7 mouse cellular contexts compared by ENCODE assay signal in the genomic region with DNA sequence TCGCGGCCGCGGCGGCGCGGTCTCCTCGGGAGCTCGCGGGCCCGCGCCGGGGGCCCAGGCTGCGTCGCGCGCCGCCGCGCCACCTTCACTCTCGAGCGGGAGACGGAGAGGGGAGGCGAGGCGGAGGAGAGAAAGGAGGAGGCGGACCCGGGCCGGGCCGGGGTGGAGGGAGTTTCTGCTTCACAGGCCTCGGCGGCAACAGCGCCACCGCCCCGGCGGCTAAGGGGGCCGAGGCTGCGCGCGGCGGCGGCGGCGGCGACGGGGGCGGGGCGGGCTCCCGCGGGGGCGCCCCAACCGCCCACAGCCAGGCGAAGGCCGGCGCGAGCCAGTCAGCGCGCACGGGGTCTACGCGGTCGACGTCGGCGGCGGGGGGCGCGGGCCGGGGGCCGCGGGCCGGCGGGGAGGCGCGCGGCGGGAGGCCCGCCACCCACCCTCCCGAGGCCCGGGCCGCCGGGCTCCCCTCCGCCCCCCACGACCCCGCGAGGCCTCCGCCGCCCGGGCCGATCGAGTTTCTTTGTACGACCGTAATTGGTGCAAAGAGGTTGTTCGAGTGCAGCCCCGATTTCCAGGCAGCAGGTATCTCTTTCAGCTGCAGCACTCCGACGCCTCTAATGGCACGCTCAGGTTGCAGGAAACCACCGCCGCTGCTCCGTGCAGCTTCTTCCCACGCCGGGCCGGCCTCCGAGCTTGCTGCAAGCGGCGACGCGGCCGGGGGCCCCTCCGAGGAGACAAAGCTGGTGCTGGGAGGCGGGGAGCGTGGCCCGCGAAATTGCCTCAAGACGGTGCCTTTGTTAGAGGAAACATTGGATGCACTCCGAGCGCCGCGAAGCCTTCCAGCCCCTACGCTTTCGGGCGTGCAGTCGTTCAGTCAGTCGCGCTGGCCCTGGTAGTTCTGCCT. TPM values are rescaled to one million over a fixed set of nuclear protein-coding genes. Genes with fewer than 3 reads are reported as not detected.
DNase-seq lines count a peak whose midpoint lies in the region; ATAC-seq and TF ChIP-seq lines count a peak whose summit lies in the region.

No protein-coding gene starts in this region.

- no peaks in the 10 kb centered on the region for H3K36me3 ChIP-seq in embryonic facial prominence, embryonic 12.5 days
- H3K36me3 ChIP-seq in kidney, adult 2 months (ENCODE audit: control insufficient read depth, insufficient read depth, low read length): no peaks in the 10 kb centered on the region
- H3K36me3 ChIP-seq in limb, embryonic 12.5 days: peaks cover 2% of the 10 kb centered on the region; the same call in 1 of the 2 replicates
- H3K36me3 ChIP-seq in midbrain, embryonic 14.5 days (ENCODE audit: control insufficient read depth, insufficient read depth, low read length): no peaks in the 10 kb centered on the region
- H3K36me3 ChIP-seq in spleen, adult 2 months (ENCODE audit: control insufficient read depth, insufficient read depth, low read length): no peaks in the 10 kb centered on the region

- peak overlapping the region; percentile 86 for H3K4me3 ChIP-seq in embryonic facial prominence, embryonic 12.5 days
- peak overlapping the region; percentile 82 for H3K4me3 ChIP-seq in kidney, adult 2 months (ENCODE audit: insufficient read depth, low read depth, low read length)
- peak overlapping the region; percentile 88 for H3K4me3 ChIP-seq in limb, embryonic 12.5 days (replicated peaks)
- peak overlapping the region; percentile 88 for H3K4me3 ChIP-seq in midbrain, embryonic 14.5 days (replicated peaks; ENCODE audit: low read depth, low read length)
- H3K4me3 ChIP-seq in spleen, adult 2 months (ENCODE audit: extremely low read depth, insufficient read depth, insufficient read length): peak overlapping the region; percentile 70

- TF ChIP-seq CTCF in kidney, adult 2 months (conservative IDR thresholded peaks at IDR 0.05; ENCODE audit: insufficient read depth, insufficient read length, low read depth, low read length): no peak
- TF ChIP-seq CTCF in spleen, adult 2 months (IDR thresholded peaks at IDR 0.05; ENCODE audit: extremely low read depth, insufficient read depth, insufficient read length, insufficient replicate concordance): no peak

- DNase-seq in adrenal gland, postnatal 14 days: peak; percentile 95
- peak; percentile 87 to 93 for DNase-seq in heart, adult 18-20 months
- DNase-seq in kidney, adult 2 months: peak; percentile 94
- DNase-seq in midbrain, embryonic 14.5 days: peak; percentile 91
- DNase-seq in spleen, adult 2 months (ENCODE audit: low read depth in 1 of 2, low spot score in 2 of 2): peak in 1 of 2 experiments; percentile 87

- no peaks in the 10 kb centered on the region for H3K27me3 ChIP-seq in embryonic facial prominence, embryonic 12.5 days
- no peaks in the 10 kb centered on the region for H3K27me3 ChIP-seq in kidney, adult 2 months (replicated peaks; ENCODE audit: control insufficient read depth, insufficient read depth, low read length)
- no peaks in the 10 kb centered on the region for H3K27me3 ChIP-seq in limb, embryonic 12.5 days
- peaks cover 8% of the 10 kb centered on the region; the same call in 1 of the 2 replicates for H3K27me3 ChIP-seq in midbrain, embryonic 14.5 days (ENCODE audit: control insufficient read depth, insufficient read depth, low read length)
- H3K27me3 ChIP-seq in spleen, adult 2 months (ENCODE audit: control insufficient read depth, insufficient read depth, low read length): no peaks in the 10 kb centered on the region

- peak overlapping the region; percentile 99 for H3K9ac ChIP-seq in embryonic facial prominence, embryonic 12.5 days
- peak overlapping the region; percentile 100 for H3K9ac ChIP-seq in limb, embryonic 12.5 days (replicated peaks)
- peak overlapping the region; percentile 99 for H3K9ac ChIP-seq in midbrain, embryonic 14.5 days (replicated peaks; ENCODE audit: low read length)

- peak; percentile 20 for TF ChIP-seq POLR2A in kidney, adult 2 months (IDR thresholded peaks at IDR 0.05; ENCODE audit: low read depth, low read length)
- no peak; the same call in 1 of the 2 replicates for TF ChIP-seq POLR2A in spleen, adult 2 months (IDR thresholded peaks at IDR 0.05; ENCODE audit: low read depth, low read length)

- peak overlapping the region; percentile 100 for H3K27ac ChIP-seq in embryonic facial prominence, embryonic 12.5 days
- peak overlapping the region; percentile 99 for H3K27ac ChIP-seq in kidney, adult 2 months (ENCODE audit: insufficient read depth, low read depth, low read length)
- H3K27ac ChIP-seq in limb, embryonic 12.5 days: peak overlapping the region; percentile 100
- peak overlapping the region; percentile 100 for H3K27ac ChIP-seq in midbrain, embryonic 14.5 days (replicated peaks; ENCODE audit: low read depth, low read length)
- peak overlapping the region; percentile 99 for H3K27ac ChIP-seq in spleen, adult 2 months (ENCODE audit: insufficient read depth, low read length)

- H3K4me2 ChIP-seq in embryonic facial prominence, embryonic 12.5 days (replicated peaks): peak overlapping the region; percentile 71
- H3K4me2 ChIP-seq in limb, embryonic 12.5 days: peak overlapping the region; percentile 74
- H3K4me2 ChIP-seq in midbrain, embryonic 14.5 days (ENCODE audit: low read length): peak overlapping the region; percentile 88

- peak; percentile 94 for ATAC-seq in embryonic facial prominence, embryonic 12.5 days (ENCODE audit: insufficient number of reproducible peaks, insufficient read depth, low FRiP score, low TSS enrichment)
- ATAC-seq in limb, embryonic 12.5 days (ENCODE audit: insufficient number of reproducible peaks, insufficient read depth, low FRiP score, low TSS enrichment, low read depth): peak; percentile 83
- peak; percentile 89 for ATAC-seq in midbrain, embryonic 14.5 days (ENCODE audit: low FRiP score, low TSS enrichment)

- H3K9me3 ChIP-seq in embryonic facial prominence, embryonic 12.5 days: no peaks in the 10 kb centered on the region
- H3K9me3 ChIP-seq in limb, embryonic 12.5 days: no peaks in the 10 kb centered on the region
- H3K9me3 ChIP-seq in midbrain, embryonic 14.5 days (ENCODE audit: control insufficient read depth, low read length): no peaks in the 10 kb centered on the region

- peaks cover 24% of the 10 kb centered on the region for H3K4me1 ChIP-seq in embryonic facial prominence, embryonic 12.5 days
- H3K4me1 ChIP-seq in kidney, adult 2 months (ENCODE audit: control insufficient read depth, insufficient read depth, low read length): peaks cover 20% of the 10 kb centered on the region
- peaks cover 30% of the 10 kb centered on the region for H3K4me1 ChIP-seq in limb, embryonic 12.5 days (replicated peaks)
- peaks cover 26% of the 10 kb centered on the region for H3K4me1 ChIP-seq in midbrain, embryonic 14.5 days (ENCODE audit: control insufficient read depth, insufficient read depth, low read length)
- no peaks in the 10 kb centered on the region for H3K4me1 ChIP-seq in spleen, adult 2 months (ENCODE audit: control insufficient read depth, insufficient read depth, insufficient read length)

- under 1% methylated on average over 78 of the region's 125 CpGs for whole genome bisulfite sequencing in embryonic facial prominence, embryonic 12.5 days
- 7% methylated on average over 106 of the region's 125 CpGs for WGBS in kidney, adult 2 months
- WGBS in limb, embryonic 12.5 days: under 1% methylated on average over 93 of the region's 125 CpGs
- under 1% methylated on average over 122 of the region's 125 CpGs for WGBS in midbrain, embryonic 14.5 days
- under 1% methylated on average over 69 of the region's 125 CpGs for WGBS in spleen, adult 2 months

RNA-seq across cellular contexts. Expression of a gene that starts 0.9 kb away (rescaled TPM):
- 83.6 and 87.6 TPM in 2 replicates for total RNA-seq in adrenal gland, postnatal 14 days (2021)
- 28.4 and 29.8 TPM in 2 replicates for polyA plus RNA-seq in embryonic facial prominence, embryonic 12.5 days (2016; fragmentation: Nextera tagmentation; extraction: Ambion mirVana)
- 10 to 100 TPM; 42.5 to 47.2 TPM for total RNA-seq in heart, adult 18-20 months (2021)
- 15.7 and 18.9 TPM in 2 replicates for polyA plus RNA-seq in kidney, adult 2 months (2012; rRNA removed)
- 24.9 and 26.5 TPM in 2 replicates for polyA plus RNA-seq in limb, embryonic 12.5 days (2016; fragmentation: Nextera tagmentation; extraction: Ambion mirVana)
- polyA plus RNA-seq in midbrain, embryonic 14.5 days (2014; fragmentation: Nextera tagmentation; extraction: Ambion mirVana): 16.0 and 21.7 TPM in 2 replicates
- polyA plus RNA-seq in spleen, adult 2 months (2012; rRNA removed): 5.8 and 6.2 TPM in 2 replicates
